Mouse (Mus musculus) gonadal fat pad, adult 2 months (tissue): Measurements from ENCODE around the gene Gm5936. TPM values are rescaled to one million over a fixed set of nuclear protein-coding genes. Genes with fewer than 3 reads are reported as not detected.
"Not testable (repeated sequence)": the region's sequence is repeated elsewhere in the genome, so short reads cannot be mapped to it uniquely, and the experiment has no call there.

Source experiments
- DNase-seq: peaks from one replicate; pipeline ENCODE4 v3.0.0-alpha.2; 2012; ENCODE audit warnings: low read depth
- polyA plus RNA-seq: library from polyadenylated mRNA; depleted of rRNA; stranded (reverse); fragments of >200 nt; gene quantifications from 2 replicates; pipeline ENCODE4 v1.2.3, GENCODE M21; 2012; rRNA removed

Gene Gm5936
- polyA plus RNA-seq = 0.27 and 0.31 TPM in 2 replicates

- DNase-seq = not testable (repeated sequence)
Observed at GRCm38 (mm10) chrX:74836842-74837522, at the start of gene Gm5936. Gene Gm5936 (plus strand): TSS chrX:74837196.

- DNase-seq = not testable (repeated sequence)
Observed at GRCm38 (mm10) chrX:74856104-74856503, 19.1 kb downstream of the Gm5936 start.

- not testable (repeated sequence) for DNase-seq
Observed at GRCm38 (mm10) chrX:74880123-74880522, 43.1 kb downstream of the Gm5936 start.

Other genes with a start within 250 kb of the Gm5936 start
- not detected in 2 replicates for gene Olfr1325, start 244.5 kb upstream of the Gm5936 start, polyA plus RNA-seq
- 0.27 and 0.60 TPM in 2 replicates for gene Gm5640, start 191.6 kb upstream of the Gm5936 start, polyA plus RNA-seq
- not detected in 2 replicates for gene Gm6890, start 96.3 kb upstream of the Gm5936 start, polyA plus RNA-seq
- gene Gab3, start 248.3 kb downstream of the Gm5936 start, polyA plus RNA-seq = 0.63 and 1.2 TPM in 2 replicates